Mouse (Mus musculus) gastrocnemius, postnatal 4 days (tissue): Measurements from ENCODE around the gene Hscb. TPM values are rescaled to one million over a fixed set of nuclear protein-coding genes. Genes with fewer than 3 reads are reported as not detected.

Experiments
- DNase-seq, 2 experiments: peaks; one replicate each; pipeline ENCODE4 v3.0.0; 2021 to 2022; ENCODE audit warnings: low spot score in 2 of 2, mixed read lengths in 2 of 2
- total RNA-seq, 2 experiments: library from RNA; stranded (reverse); gene quantifications; 2 replicates each; pipeline ENCODE4 v1.2.3; 2021

Hscb gene
- total RNA-seq, 2 experiments from 2014 or later: 13.0 to 14.1 TPM

DNA sequence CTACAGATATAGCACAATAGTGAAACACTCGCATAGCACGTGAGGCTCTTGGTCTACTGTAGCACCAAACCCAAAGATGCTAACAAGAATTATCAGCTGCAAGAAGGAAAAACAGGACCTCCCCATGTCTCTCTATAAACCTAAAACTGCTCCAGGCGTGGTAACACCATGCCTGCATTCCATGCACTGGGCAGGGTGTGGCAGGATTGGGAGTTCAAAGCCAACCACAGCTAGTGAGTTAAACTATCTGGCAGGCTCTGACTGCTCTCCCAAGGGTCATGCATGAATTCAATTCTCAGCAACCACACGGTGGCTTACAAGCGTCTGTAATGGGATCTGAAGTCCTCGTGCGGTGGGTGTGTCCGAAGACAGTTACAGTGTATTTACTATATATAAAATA lies 56.4 kb downstream of the Hscb start:
- DNase-seq: no peak

DNA sequence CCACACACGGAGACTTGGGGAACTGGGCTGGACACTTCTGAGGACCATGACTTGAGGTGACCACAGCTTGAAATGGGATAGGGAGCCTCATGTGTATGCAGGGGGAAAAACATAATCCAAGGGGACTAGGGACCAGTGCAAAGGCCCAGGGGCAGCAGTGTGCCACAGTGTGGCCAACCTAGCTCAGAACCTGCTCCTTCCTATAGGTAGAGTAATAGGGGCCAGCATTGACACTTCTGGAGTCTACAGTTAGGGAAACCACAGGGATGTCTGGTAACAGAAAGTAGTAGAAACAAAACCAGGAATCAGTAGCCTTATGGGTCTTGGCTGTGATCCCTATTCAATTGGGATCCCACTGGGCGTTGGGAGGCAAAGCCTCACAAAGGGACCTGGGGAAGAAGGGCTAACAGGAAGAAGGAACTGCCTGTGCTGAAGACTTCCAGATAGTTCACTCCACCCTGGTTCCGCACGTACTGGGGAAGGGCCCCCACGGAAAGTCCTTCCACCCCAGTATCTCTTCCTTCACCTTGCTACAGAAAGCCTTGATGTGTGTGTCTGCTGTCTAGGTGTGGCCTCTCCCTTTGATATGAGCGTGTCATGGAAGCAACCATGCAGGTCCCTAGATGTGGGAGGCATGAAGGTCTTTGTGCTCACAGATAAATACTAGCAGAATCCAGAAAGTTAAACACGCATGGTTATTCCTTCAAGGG lies 57.9 kb downstream of the Hscb start:
- DNase-seq: no peak

DNA sequence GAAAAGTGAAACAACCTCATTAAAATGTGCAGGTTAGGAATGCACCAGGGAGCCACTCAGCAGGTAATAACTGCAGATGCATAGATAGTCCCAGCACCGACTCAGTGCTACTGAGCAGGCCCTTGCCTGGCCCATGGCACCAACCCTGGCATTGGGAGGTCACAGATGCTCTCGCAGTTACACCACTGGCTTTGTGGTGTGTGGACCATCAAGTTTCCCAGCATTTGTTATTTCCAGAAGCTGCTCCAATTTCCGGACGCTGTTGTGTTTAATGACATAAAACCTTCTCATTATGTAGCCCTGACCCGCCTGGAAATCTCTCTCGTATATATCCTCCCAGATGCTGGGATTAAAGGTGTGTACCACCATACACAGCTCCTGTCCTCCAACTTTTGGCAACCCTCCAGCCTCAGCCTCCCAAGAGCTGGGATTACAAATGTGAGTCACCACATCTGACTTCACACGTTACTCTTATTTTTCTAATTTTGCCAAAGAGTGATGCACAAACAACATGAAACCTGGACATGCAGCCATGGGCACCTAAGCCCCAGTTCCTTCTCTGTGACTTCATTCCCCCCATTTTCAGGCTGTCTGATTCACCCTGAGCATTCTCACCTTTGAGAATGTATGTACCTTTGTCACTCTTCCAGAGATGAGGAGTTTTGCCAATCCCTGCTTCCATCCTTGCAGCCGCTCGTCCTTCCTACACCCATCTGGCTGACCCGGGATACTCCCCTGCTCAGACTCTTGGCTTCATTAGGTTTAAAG lies 58.6 kb downstream of the Hscb start:
- DNase-seq: no peak

DNA sequence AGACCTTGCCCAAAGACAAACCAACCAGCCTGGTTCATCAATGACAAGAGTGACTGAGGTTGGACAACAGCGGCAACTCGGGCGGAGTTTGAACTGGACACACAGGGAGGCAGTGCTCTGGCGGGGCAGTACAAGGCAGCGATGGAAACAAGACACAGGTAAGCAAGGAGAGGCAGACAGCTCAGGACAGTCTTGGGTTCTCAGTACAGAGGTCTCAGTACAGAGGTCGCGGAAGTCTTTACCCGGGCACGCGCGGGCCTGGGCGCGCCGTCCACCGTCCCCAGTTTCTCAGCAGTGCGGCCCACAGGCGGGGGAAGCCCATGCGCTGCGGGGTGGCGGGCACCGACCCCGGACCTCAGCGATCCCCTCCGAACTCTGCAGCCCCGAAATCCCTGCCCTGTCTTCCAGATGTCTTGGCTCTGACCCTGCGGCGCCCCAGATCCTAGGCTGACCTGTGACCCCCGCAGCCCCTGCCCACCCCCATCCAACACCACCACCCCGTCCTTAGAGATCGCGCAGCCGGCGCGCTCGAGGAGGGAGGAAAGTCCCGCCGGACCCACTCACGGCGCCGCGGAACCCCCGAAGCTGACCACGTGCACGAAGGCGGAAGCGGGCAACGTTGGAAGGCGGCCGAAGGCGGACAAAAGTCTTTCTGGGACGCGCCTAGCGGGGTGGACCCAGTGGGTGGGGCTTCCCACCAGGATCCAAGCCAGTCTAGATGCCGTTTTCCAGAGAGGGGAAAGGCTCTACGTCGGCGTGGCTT lies 59.4 kb downstream of the Hscb start, which contains the start of gene Pus1:
Pus1 (minus strand) TSS at position 662 of the 763 bp plus-strand sequence.
- peak; percentile 94 to 97 for DNase-seq

DNA sequence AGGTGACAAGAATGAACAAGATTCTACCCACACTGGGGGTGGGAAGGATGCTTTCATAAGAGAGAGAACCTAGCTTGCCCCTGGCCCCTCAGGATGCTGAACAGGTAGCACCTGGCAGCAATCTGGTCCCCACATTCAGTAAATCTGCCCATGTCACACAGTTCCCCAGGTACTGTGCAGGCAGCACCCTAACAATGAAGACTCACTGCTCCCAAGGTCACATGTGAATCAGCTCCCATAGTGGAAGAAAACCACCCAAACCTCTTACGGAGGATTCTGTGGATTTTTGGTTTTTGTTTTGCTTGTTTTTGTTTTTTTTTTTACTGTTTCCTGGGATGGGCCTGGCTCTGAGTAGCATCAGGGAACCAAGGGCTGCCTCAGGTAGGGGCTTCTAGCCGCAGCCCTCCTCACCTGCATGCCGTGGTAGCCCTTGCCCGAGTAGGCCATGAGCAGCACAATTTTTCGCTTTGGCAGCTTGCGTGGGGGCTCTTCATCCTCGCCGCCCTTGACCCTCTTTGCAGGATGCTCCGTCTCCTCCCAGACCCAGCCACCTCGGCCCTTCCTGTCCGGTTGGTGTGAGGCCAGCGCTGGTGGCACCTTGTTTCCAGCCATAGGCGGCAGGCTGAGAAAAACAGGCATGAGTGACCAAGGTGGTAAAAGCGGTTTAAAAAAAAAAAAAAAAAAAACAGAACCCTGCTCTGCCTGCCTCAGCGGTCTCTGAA lies 60.1 kb downstream of the Hscb start:
- DNase-seq: no peak

Other genes with a start within 250 kb of the Hscb start
- 10 to 100 TPM; 16.5 to 18.9 TPM for gene Noc4l, start 186.4 kb downstream of the Hscb start, total RNA-seq
- 10 to 100 TPM; 10.9 to 15.6 TPM for gene Ddx51, start 186.3 kb downstream of the Hscb start, total RNA-seq
- gene Ep400, start 69.1 kb downstream of the Hscb start, total RNA-seq: 10 to 100 TPM; 68.4 to 78.0 TPM
- 10 to 100 TPM; 17.1 to 19.4 TPM for gene Pus1, start 59.1 kb downstream of the Hscb start, total RNA-seq
- gene Ulk1, start 29.7 kb downstream of the Hscb start, total RNA-seq: 10 to 100 TPM; 34.5 to 34.7 TPM
- 1 to 10 TPM; 4.8 to 5.8 TPM for gene Chek2, start 202 bp upstream of the Hscb start, total RNA-seq
- gene Ttc28, start 40.0 kb upstream of the Hscb start, total RNA-seq: 10 to 100 TPM; 27.1 to 33.1 TPM